Mouse (Mus musculus) heart, adult 2 months (tissue): ENCODE data around the gene Tnfsf13.
"Not testable (repeated sequence)": the region's sequence is repeated elsewhere in the genome, so short reads cannot be mapped to it uniquely, and the experiment has no call there.

ENCODE experiments used
- CTCF ChIP-seq: fragments of 200-600 bp; IDR thresholded peaks from 2 replicates; pipeline ENCODE4 v1.8.1; 2022; ENCODE audit warnings: antibody characterized with exemption, mild to moderate bottlenecking, moderate library complexity
- POLR2A ChIP-seq: fragments of 200-500 bp; IDR thresholded peaks from 2 replicates; pipeline ENCODE4 v1.6.1; 2011; ENCODE audit warnings: mild to moderate bottlenecking, low read depth, low read length, control low read depth; ENCODE audit not compliant: insufficient read depth

DNA sequence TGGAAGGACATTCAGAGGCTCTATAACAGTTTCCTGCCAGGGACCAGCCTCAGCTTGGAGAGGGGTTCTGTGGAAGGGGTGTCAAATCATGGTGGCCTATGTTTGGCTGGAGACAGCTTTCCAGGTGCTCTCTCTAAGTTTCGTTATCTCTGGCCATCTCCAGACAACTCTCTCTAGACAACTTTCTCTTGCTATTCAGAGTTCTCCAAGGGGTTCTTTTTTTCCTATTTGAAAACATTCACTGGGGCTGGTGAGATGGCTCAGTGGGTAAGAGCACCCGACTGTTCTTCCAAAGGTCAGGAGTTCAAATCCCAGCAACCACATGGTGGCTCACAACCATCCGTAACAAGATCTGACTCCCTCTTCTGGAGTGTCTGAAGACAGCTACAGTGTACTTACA lies 17.8 kb upstream of the Tnfsf13 start:
- TF ChIP-seq CTCF, POLR2A: not testable (repeated sequence)
